Mouse (Mus musculus) spleen, postnatal 10 days (tissue): ENCODE data around the gene Timm29.

ENCODE experiments used
- DNase-seq, 2 experiments: peaks; one replicate each; pipeline ENCODE4 v3.0.0; 2021 to 2022; ENCODE audit warnings: low spot score in 2 of 2

Timm29 gene

GRCm38 (mm10) chr9:21616232-21616781 lies 23.8 kb downstream of the Timm29 start:
- DNase-seq, result peak; percentile 82 to 89

DNA sequence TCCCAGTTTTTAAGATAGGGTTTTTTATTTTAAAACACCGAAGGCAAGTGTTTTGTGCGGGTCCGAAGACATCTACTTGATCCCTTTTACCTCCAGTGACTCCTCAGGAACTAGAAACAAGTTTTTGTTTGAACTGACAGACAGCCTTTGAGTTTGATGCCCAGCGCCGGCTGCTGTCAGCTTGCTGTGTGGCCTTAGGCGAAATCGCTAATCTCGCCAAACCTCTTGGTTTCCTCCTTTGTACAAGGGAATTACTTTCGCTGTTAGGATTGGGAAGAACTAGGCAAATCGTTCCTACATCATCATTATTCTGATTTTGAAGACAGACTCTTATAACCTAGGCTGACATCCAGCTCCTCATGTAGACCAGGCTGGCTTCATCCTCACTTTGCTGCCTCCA lies 24.5 kb downstream of the Timm29 start:
- DNase-seq, result peak; percentile 41 to 47

- no peak for DNase-seq
Measured at GRCm38 (mm10) chr9:21620229-21620628, 27.7 kb downstream of the Timm29 start.

- no peak for DNase-seq
Measured at GRCm38 (mm10) chr9:21622676-21623075, 30.2 kb downstream of the Timm29 start.

- DNase-seq, result peak in 1 of 2 experiments; percentile 59
Measured at GRCm38 (mm10) chr9:21625342-21626339, 33.1 kb downstream of the Timm29 start.

GRCm38 (mm10) chr9:21626571-21626970 lies 34.0 kb downstream of the Timm29 start:
- no peak for DNase-seq

- DNase-seq, result peak in 1 of 2 experiments; percentile 57
Measured at GRCm38 (mm10) chr9:21627145-21627795, 34.7 kb downstream of the Timm29 start.

GRCm38 (mm10) chr9:21630673-21631072 lies 38.2 kb downstream of the Timm29 start:
- peak in 1 of 2 experiments; percentile 68 for DNase-seq

DNA sequence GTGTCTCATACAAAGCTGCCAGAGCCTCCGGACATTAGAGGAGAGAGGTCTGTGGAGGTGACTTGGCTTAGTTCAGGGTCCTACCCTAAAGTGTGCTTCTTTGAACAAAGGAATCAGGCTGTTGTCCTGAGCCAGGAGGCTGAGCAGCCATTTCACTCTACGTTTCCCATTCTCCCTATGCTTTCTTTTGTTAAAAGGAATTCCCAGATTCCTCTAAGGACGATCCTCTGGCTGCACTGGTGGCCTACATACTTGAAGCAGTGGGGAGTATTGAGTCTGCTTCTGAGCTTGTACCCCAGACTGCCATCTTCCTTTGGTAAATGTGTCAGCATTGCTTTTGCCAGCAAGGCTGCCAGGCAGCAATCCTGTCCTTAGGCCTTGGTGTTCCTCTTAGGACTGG lies 40.6 kb downstream of the Timm29 start:
- DNase-seq, result no peak

- DNase-seq, result no peak
Measured at GRCm38 (mm10) chr9:21635639-21636038, 43.1 kb downstream of the Timm29 start.

DNA sequence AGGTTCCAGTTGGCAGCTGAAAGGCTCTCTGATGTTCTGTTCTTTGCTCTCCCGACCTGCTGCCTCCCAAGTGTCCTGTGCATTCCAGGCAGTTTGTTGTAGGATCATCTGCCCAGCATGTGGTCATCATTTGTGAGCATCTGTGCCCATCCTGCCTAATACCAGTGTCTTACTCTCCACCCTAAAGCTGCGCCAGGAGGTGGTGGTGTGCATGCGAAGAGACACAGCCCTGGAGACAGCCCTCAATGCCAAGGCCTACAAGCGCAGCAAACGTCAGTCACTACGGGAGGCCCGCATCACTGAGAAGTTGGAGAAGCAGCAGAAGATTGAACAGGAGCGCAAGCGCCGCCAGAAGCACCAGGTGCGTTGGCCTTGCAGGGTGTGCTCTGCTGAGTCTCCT lies 46.5 kb downstream of the Timm29 start:
- DNase-seq, result no peak
